Mouse (Mus musculus) small intestine, adult 2 months (tissue): ENCODE measurements around the gene Dlg2.

ENCODE experiments used
- CTCF ChIP-seq: fragments of 200-500 bp; IDR thresholded peaks from 2 replicates; pipeline ENCODE4 v1.5.1; 2012; ENCODE audit warnings: low read depth, mild to moderate bottlenecking, control low read depth, inconsistent platforms, low read length, moderate library complexity, mixed read lengths; ENCODE audit not compliant: insufficient replicate concordance, insufficient read length; ENCODE audit errors: extremely low read depth
- POLR2A ChIP-seq: fragments of 200-500 bp; IDR thresholded peaks from 2 replicates; pipeline ENCODE4 v1.6.1; 2012; ENCODE audit warnings: low read depth, mild to moderate bottlenecking, control low read depth, inconsistent platforms, low read length, moderate library complexity

- no peak for TF ChIP-seq CTCF
- TF ChIP-seq POLR2A = no peak
Measured at GRCm38 (mm10) chr7:91423784-91424183, 947.3 kb downstream of the Dlg2 start.
